Mouse (Mus musculus) central nervous system, embryonic 14 days (tissue): ENCODE data around the gene 2410137M14Rik. TPM values are rescaled to one million over a fixed set of nuclear protein-coding genes. Genes with fewer than 3 reads are reported as not detected.

Source experiments
- polyA plus RNA-seq: library from polyadenylated mRNA; depleted of rRNA; stranded (reverse); fragments of >200 nt; gene quantifications from 2 replicates; pipeline ENCODE4 v1.2.3, GENCODE M21; 2012; rRNA removed

2410137M14Rik gene
- 1.4 and 2.1 TPM in 2 replicates for polyA plus RNA-seq

DNA sequence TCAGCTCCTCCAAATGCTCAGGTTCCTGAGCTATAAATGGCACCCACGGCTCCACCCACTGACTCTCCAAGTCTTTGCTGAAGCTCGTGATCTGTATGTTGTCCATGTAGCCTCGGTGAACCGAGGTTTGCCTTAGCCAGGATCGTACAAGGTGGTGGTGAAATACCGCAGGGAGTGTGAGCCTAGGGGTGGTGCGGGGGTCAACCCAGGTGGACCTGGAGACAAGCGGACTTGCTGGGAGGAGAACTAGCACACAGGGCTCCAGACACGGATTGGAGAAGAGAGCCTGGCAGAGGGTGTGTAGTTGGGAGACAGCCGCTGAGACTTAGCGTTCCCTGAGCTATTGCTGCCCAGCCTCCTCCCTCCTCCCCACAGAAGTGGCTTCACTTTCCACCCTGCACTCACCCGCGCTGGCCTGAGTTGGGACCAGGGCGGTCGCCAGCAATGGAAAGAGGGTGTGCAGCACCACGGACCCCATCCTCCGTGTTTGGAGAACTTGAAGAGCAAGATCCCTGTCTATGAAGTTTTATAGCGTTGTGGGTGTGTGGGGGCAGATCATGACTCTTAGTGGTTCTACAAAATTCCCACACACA is at the start of gene 2410137M14Rik:
Gene 2410137M14Rik, minus strand, starts transcription at position 17 of the 593 bp plus-strand sequence.

DNA sequence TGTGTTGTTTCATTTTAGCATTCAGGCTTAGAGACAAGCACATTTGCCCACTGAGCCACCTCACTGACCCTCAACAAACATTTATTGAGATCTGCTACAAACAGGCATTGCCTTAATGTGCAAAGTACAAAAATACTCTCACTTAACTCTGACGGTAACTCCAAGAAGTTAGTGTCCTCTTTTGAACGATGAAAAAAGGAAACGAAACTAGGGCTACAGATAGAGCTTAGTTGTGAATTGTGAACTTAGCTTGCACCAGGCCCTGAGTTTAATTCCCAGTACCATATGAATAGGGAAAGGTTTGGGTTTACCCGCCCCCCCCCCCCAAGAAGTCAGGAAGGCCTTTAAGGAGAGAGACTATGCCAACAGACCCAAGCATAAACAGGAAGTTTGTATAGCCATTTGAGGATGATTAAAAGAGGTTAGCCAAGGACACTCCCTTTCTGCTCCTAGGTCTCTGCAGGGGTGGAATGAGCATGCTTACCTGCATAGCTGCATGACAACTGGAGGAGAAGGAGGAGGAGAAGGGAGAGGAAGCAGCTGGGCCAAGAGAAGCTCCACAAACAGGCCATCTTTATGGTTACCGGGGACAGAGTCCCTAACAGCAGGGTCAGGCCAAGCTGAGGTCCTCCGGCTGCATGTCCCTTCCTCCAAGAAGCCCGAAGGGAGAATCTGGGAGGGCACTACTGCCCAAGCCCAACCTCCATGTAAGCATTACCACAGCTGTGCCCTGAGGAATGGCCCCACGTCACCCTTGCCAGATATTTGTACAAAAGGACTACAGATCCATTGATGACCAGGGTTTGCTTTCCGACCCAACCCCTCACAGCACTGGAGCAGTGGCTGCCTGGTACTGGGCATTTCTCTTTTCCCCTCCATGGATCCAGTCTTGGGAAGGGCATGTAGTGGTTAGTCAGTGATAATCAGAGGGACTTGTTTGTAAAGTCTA is 41.9 kb upstream of the 2410137M14Rik start, which contains the start of gene Mog:
Gene Mog, minus strand, starts transcription at position 771 of the 949 bp plus-strand sequence.

DNA sequence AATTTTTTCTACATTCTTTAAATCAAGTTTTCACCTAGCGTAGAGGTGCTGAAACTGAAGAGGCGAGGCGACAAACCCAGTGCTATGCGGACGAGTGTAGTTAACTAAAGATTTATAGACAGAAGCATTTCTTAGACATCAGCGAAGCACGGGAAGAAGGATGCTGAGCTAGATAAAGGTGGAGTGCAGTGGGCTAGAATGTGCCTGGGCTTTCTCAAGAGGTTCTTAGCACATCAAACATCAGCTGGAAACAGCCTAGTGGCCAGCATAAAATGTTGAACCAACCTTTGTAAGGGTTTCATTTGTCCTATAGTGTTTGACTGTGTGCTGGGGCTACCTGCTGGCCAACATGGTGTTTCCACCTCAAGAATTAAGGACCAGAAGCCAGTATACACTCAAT is 19.8 kb upstream of the 2410137M14Rik start, which contains the start of gene Zfp57:
Gene Zfp57, plus strand, starts transcription at position 301 of the 400 bp plus-strand sequence.

DNA sequence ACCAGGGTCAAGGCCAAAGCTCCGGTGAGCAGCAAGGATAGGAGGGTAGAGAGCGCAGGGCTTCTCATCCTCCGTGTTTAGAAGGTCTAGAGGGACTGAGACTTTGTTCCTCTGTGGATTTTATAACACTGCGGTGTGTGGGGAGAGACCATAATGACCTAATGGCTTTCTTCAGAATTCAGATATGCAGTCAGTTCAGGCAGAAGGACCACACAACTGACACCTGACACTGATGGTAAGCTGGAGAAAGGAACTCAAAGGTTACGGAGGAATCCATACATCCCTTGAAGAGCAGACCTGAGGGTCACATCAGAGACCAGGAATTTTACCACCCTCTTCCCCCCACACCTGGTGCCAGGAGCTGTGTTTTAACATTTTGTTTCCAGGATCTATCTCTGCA is 8.4 kb upstream of the 2410137M14Rik start, which contains the start of gene H2-M5:
Gene H2-M5, minus strand, starts transcription at position 101 of the 400 bp plus-strand sequence.

DNA sequence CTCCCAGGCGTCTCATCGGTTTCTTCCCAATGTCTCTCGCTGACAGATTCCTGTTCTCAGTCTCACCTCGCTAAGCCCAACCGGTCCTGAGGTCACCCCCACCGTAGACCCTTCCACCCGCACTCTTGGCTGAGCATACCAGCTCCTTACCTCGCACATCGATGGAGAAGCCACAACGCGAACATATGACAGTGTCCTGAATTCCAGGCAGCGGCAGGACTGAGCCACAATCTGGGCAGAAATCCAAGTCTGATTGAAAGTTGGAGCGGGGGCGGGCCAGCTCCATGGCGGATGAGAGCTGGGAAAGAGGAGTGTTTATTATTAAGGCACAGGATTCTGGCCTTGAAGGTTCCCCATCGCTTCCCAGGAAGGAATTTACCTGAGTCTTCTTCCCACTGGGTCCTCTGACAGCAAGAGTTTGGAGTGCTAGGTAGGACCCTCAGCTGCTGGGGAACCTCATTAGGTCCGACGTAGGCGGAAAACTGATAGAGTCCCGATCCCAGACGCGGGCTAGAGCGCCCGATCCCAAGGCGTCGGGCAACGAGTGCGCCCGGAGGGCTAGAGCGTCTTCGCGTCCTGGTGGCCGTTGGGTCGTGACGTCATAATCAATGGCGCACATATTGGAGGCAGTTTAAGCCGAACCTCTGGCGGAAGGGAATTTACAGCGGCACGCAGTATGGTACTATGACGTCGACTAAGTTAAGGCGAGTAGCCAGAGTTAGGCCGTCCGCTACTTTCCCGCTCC is 22.9 kb downstream of the 2410137M14Rik start, which contains the start of the genes Znrd1 and Znrd1as:
Gene Znrd1, minus strand, starts transcription at position 561 of the 745 bp plus-strand sequence.
Gene Znrd1as, plus strand, starts transcription at position 594 of the 745 bp plus-strand sequence.

DNA sequence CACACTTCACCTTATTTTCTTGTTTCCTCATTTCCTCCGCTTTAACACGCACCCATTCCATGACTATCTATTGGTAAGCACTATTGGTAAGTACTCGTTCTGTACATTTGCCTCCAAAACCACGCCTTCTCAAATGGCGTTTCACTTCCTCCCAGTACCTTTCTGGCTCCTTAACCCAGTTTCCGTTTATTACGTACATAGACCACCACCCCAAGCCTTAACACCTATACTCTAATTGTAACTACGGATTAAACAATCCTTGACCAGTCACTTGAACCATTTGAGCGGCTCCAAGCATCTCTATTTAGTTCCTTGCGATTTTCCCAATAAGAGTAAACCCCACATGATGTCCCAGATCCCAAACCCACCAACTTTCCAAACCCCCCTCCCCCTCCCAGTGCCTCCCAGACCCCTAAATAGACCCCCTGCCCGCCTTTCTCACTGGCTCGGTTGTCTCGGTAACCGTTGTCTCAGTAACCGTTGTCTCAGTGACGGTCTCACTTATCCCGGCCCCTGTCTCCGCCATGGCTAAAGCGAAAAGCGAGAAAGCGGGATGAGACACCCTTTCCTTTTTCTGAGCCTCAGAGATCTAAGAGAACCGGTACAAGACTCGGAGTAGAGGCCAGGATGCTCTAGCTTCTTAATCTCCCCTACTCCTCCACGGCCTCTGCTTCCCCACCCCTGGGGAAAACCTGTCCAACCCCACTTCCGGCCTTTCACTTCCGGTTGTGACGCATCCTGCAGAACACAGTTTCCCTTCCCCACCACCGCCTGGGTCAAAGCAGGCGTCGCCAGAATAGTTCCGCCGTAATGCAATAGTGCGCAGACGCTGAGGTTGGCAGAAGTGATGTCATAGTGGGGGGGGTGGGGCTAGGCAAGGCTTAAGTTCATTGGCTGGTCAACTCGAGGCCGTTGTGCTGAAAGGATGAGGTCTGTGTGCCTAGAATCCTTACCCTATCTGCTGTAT is 29.8 kb downstream of the 2410137M14Rik start, which contains the start of gene Ppp1r11:
Gene Ppp1r11, minus strand, starts transcription at position 761 of the 967 bp plus-strand sequence.

DNA sequence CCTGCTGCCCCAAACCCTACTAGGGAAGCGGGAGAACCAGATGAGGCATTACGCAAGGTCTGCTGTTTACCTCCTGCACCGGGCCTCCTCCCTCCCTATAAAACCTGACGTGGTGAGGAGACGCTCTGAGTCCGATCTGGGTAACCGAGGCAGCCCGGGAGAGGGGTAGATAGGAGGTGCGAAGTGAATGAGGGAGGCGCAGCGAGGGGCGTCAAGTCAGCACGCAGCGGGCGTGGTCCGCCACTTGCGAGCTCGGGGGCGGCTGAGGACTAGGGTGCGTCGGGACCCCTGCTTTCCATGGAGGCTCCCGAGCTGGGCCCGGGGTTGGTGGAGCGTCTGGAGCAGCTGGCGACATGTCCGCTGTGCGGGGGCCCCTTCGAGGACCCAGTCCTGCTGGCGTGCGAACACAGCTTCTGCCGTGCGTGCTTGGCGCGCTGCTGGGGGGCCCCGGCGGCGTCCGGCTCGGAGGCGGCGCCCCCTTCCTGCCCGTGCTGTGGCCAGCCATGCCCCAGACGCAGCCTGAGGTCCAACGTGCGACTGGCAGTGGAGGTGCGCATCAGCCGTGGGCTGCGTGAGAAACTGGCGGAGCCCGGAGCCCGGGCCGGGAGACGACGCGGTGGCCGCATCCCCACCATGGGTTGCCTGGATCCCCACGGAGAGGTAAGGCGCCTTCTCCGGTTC is 38.1 kb downstream of the 2410137M14Rik start, which contains the start of gene Rnf39:
Gene Rnf39, plus strand, starts transcription at position 128 of the 681 bp plus-strand sequence.

Other genes with a start within 250 kb of the 2410137M14Rik start
- gene H2-M10.5, start 208.3 kb downstream of the 2410137M14Rik start, polyA plus RNA-seq, result not detected in 2 replicates
- not detected in 2 replicates for gene H2-M10.6, start 169.1 kb downstream of the 2410137M14Rik start, polyA plus RNA-seq
- 35.7 and 40.5 TPM in 2 replicates for gene Trim26, start 144.1 kb downstream of the 2410137M14Rik start, polyA plus RNA-seq
- gene Trim15, start 114.0 kb downstream of the 2410137M14Rik start, polyA plus RNA-seq, result 0.09 and 0.11 TPM in 2 replicates
- 0.29 and 0.55 TPM in 2 replicates for gene Trim10, start 111.7 kb downstream of the 2410137M14Rik start, polyA plus RNA-seq
- 0.16 TPM in 1 of 2 replicates, not detected in the other for gene Trim40, start 91.1 kb downstream of the 2410137M14Rik start, polyA plus RNA-seq
- 0.02 TPM in 1 of 2 replicates, not detected in the other for gene Trim31, start 83.1 kb downstream of the 2410137M14Rik start, polyA plus RNA-seq
- gene Rnf39, start 38.3 kb downstream of the 2410137M14Rik start, polyA plus RNA-seq, result 0.25 and 0.30 TPM in 2 replicates
- gene Ppp1r11, start 29.5 kb downstream of the 2410137M14Rik start, polyA plus RNA-seq, result 163 and 175 TPM in 2 replicates
- 59.2 and 62.7 TPM in 2 replicates for gene Znrd1, start 22.7 kb downstream of the 2410137M14Rik start, polyA plus RNA-seq
- 4.9 and 5.0 TPM in 2 replicates for gene Znrd1as, start 22.6 kb downstream of the 2410137M14Rik start, polyA plus RNA-seq
- 14.7 and 16.0 TPM in 2 replicates for gene H2-M5, start 8.3 kb upstream of the 2410137M14Rik start, polyA plus RNA-seq
- gene Zfp57, start 19.9 kb upstream of the 2410137M14Rik start, polyA plus RNA-seq, result 401 and 458 TPM in 2 replicates
- 0.04 and 0.11 TPM in 2 replicates for gene Mog, start 42.2 kb upstream of the 2410137M14Rik start, polyA plus RNA-seq
- 205 and 209 TPM in 2 replicates for gene Gabbr1, start 64.7 kb upstream of the 2410137M14Rik start, polyA plus RNA-seq
- gene Olfr90, start 107.3 kb upstream of the 2410137M14Rik start, polyA plus RNA-seq, result not detected in 2 replicates
- gene Olfr91, start 117.0 kb upstream of the 2410137M14Rik start, polyA plus RNA-seq, result not detected in 2 replicates
- not detected in 2 replicates for gene Olfr92, start 138.9 kb upstream of the 2410137M14Rik start, polyA plus RNA-seq
- gene Olfr93, start 180.3 kb upstream of the 2410137M14Rik start, polyA plus RNA-seq, result not detected in 2 replicates
- 0.15 and 0.41 TPM in 2 replicates for gene Ubd, start 212.7 kb upstream of the 2410137M14Rik start, polyA plus RNA-seq
- 0.04 TPM in 1 of 2 replicates, not detected in the other for gene Olfr94, start 219.8 kb upstream of the 2410137M14Rik start, polyA plus RNA-seq
- gene Olfr95, start 231.9 kb upstream of the 2410137M14Rik start, polyA plus RNA-seq, result 0.01 TPM in 1 of 2 replicates, not detected in the other
- not detected in 2 replicates for gene Olfr96, start 238.9 kb upstream of the 2410137M14Rik start, polyA plus RNA-seq